Mouse (Mus musculus) heart, postnatal 0 days (tissue): ENCODE measurements around the gene Gpr35.

Experiments used
- CTCF ChIP-seq: IDR thresholded peaks from 2 replicates; pipeline ENCODE4 v1.5.1; 2016; ENCODE audit warnings: antibody characterized with exemption, control low read depth, low read depth
- EP300 ChIP-seq: IDR thresholded peaks from 2 replicates; pipeline ENCODE4 v1.6.1; 2016; ENCODE audit warnings: antibody characterized with exemption, low read depth

DNA sequence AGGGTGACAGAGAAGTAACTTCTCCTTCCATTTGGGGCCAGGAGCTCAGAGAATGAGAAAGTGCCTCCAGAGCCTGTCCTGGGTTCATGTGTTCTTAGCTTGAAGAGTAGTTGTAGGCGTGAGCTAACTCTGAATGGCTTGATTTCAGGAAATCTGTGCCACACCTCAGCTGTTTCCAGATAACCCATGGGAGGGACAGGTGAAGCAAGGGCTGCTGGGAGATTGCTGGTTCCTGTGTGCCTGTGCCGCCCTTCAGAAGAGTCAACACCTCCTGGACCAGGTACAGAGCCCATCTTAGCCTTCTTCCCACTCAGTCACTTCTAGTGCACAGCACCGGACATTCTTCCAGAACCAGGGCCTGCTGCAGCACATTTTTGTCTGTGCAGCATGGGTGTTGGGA lies 12.9 kb upstream of the Gpr35 start:
- TF ChIP-seq CTCF: no peak
- TF ChIP-seq EP300: no peak
